Mouse (Mus musculus): Measurements from ENCODE around the gene Ly86. TPM values are rescaled to one million over a fixed set of nuclear protein-coding genes. Genes with fewer than 3 reads are reported as not detected.

Gene Ly86
- polyA plus RNA-seq, 1 experiment from 2014 or later: 5.3 TPM

DNA sequence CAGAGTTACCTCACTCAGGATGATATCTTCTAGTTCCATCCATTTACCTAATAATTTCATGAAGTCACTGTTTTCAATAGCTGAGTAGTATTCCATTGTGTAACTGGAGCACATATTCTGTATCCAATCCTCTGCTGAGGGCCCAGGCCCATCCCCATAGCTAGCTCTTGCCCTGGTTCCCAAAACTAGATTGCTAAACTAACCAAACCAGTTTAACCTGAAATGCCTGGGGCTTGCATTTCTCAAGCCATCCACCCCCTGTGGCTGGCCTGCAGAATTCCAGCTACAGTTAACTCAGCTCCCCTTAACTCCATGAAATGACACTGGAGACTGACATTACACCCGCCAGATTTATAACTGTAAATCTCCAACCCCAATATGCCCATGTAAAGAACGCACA lies 13.1 kb downstream of the Ly86 start:
- Histone ChIP-seq H3K9me3 (ENCODE audit: control insufficient read depth, low read length) (no peaks in the 10 kb centered on the region), H3K27me3 (ENCODE audit: control insufficient read depth, insufficient read depth, low read length) (no peaks in the 10 kb centered on the region), H3K9ac (ENCODE audit: low read length) (no peak overlapping the region), H3K4me2 (ENCODE audit: low read depth) (no peak overlapping the region), H3K27ac (ENCODE audit: low read depth, low read length) (no peak overlapping the region), H3K36me3 (ENCODE audit: control insufficient read depth, insufficient read depth, low read length) (no peaks in the 10 kb centered on the region), H3K4me1 (ENCODE audit: control insufficient read depth, insufficient read depth, low read length) (no peaks in the 10 kb centered on the region), H3K4me3 (ENCODE audit: low read depth, low read length) (no peak overlapping the region)
- DNase-seq (ENCODE audit: low spot score): no peak
- WGBS: 86% methylated on average over 2 of the region's 2 CpGs
- no peak for ATAC-seq (ENCODE audit: insufficient read depth, low FRiP score, low TSS enrichment)

- no peaks in the 10 kb centered on the region for H3K27me3 ChIP-seq (ENCODE audit: control insufficient read depth, insufficient read depth, low read length)
- H3K36me3 ChIP-seq (ENCODE audit: control insufficient read depth, insufficient read depth, low read length): no peaks in the 10 kb centered on the region
- no peak overlapping the region for H3K4me2 ChIP-seq (ENCODE audit: low read depth)
- H3K4me1 ChIP-seq (ENCODE audit: control insufficient read depth, insufficient read depth, low read length): no peaks in the 10 kb centered on the region
- no peak overlapping the region for H3K27ac ChIP-seq (ENCODE audit: low read depth, low read length)
- no peak overlapping the region for H3K4me3 ChIP-seq (ENCODE audit: low read depth, low read length)
- no peaks in the 10 kb centered on the region for H3K9me3 ChIP-seq (ENCODE audit: control insufficient read depth, low read length)
- H3K9ac ChIP-seq (ENCODE audit: low read length): no peak overlapping the region
- 70% methylated on average over 1 of the region's 1 CpGs for WGBS
- ATAC-seq (ENCODE audit: insufficient read depth, low FRiP score, low TSS enrichment) (no peak), DNase-seq (ENCODE audit: low spot score) (no peak)
Measured at GRCm38 (mm10) chr13:37361249-37361648, 16.2 kb downstream of the Ly86 start.

DNA sequence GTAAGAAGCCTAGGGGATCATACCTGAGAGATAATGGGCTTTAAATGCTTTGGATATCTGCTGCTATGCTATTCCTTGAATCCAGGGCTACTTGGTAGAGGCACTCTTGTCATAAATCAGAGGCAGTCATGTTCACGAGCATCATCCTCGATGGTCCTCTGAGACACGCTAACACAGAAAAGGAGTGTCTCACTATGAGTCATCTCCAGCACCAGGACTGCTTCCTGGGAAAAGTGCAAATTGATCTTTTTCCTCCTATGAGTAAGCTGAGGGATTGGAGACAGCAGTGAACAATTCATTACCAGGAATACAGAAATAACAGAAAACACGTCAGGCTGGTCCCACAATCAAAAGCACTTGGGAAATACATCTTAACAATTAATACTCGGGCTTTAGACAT lies 19.3 kb downstream of the Ly86 start:
- Histone ChIP-seq H3K4me3 (ENCODE audit: low read depth, low read length) (no peak overlapping the region), H3K36me3 (ENCODE audit: control insufficient read depth, insufficient read depth, low read length) (no peaks in the 10 kb centered on the region), H3K9ac (ENCODE audit: low read length) (no peak overlapping the region), H3K9me3 (ENCODE audit: control insufficient read depth, low read length) (no peaks in the 10 kb centered on the region), H3K27ac (ENCODE audit: low read depth, low read length) (no peak overlapping the region), H3K4me1 (ENCODE audit: control insufficient read depth, insufficient read depth, low read length) (no peaks in the 10 kb centered on the region), H3K27me3 (ENCODE audit: control insufficient read depth, insufficient read depth, low read length) (no peaks in the 10 kb centered on the region), H3K4me2 (ENCODE audit: low read depth) (no peak overlapping the region)
- WGBS: 86% methylated on average over 5 of the region's 5 CpGs
- DNase-seq (ENCODE audit: low spot score): no peak
- no peak for ATAC-seq (ENCODE audit: insufficient read depth, low FRiP score, low TSS enrichment)

- Histone ChIP-seq H3K9me3 (ENCODE audit: control insufficient read depth, low read length) (no peaks in the 10 kb centered on the region), H3K4me2 (ENCODE audit: low read depth) (no peak overlapping the region), H3K4me1 (ENCODE audit: control insufficient read depth, insufficient read depth, low read length) (no peaks in the 10 kb centered on the region), H3K36me3 (ENCODE audit: control insufficient read depth, insufficient read depth, low read length) (no peaks in the 10 kb centered on the region), H3K4me3 (ENCODE audit: low read depth, low read length) (no peak overlapping the region), H3K27me3 (ENCODE audit: control insufficient read depth, insufficient read depth, low read length) (no peaks in the 10 kb centered on the region), H3K9ac (ENCODE audit: low read length) (no peak overlapping the region), H3K27ac (ENCODE audit: low read depth, low read length) (no peak overlapping the region)
- 77% methylated on average over 5 of the region's 5 CpGs for WGBS
- ATAC-seq (ENCODE audit: insufficient read depth, low FRiP score, low TSS enrichment) (no peak), DNase-seq (ENCODE audit: low spot score) (no peak)
Measured at GRCm38 (mm10) chr13:37376411-37376810, 31.4 kb downstream of the Ly86 start.

- H3K27me3 ChIP-seq (ENCODE audit: control insufficient read depth, insufficient read depth, low read length): no peaks in the 10 kb centered on the region
- H3K9ac ChIP-seq (ENCODE audit: low read length): no peak overlapping the region
- H3K36me3 ChIP-seq (ENCODE audit: control insufficient read depth, insufficient read depth, low read length): no peaks in the 10 kb centered on the region
- no peak for DNase-seq (ENCODE audit: low spot score)
- H3K27ac ChIP-seq (ENCODE audit: low read depth, low read length): no peak overlapping the region
- no peak overlapping the region for H3K4me2 ChIP-seq (ENCODE audit: low read depth)
- no peaks in the 10 kb centered on the region for H3K4me1 ChIP-seq (ENCODE audit: control insufficient read depth, insufficient read depth, low read length)
- WGBS: 73% methylated on average over 9 of the region's 9 CpGs
- ATAC-seq (ENCODE audit: insufficient read depth, low FRiP score, low TSS enrichment): no peak
- no peak overlapping the region for H3K4me3 ChIP-seq (ENCODE audit: low read depth, low read length)
- H3K9me3 ChIP-seq (ENCODE audit: control insufficient read depth, low read length): no peaks in the 10 kb centered on the region
Measured at GRCm38 (mm10) chr13:37388222-37389202, 43.5 kb downstream of the Ly86 start.

DNA sequence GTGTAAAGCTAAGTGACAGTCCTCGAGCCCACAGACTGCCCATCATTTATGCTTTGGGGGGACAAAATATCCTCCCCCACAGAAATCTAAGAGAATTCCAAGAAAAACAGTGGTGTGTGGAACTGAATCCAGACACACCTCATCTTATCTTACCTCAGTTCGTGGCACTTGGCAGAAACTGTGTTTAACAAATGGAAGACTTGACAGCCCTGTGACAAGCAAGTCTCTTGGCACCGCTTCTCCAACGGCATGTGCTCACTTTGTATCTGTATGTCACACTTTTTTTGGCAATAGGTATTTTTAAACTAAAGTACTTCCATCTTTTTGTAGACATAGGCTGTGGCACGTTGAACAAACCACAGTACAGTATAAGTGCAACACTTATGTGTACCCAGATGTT lies 44.3 kb downstream of the Ly86 start:
- no peaks in the 10 kb centered on the region for H3K4me1 ChIP-seq (ENCODE audit: control insufficient read depth, insufficient read depth, low read length)
- H3K4me3 ChIP-seq (ENCODE audit: low read depth, low read length): no peak overlapping the region
- no peak overlapping the region for H3K4me2 ChIP-seq (ENCODE audit: low read depth)
- ATAC-seq (ENCODE audit: insufficient read depth, low FRiP score, low TSS enrichment) (no peak), DNase-seq (ENCODE audit: low spot score) (no peak)
- H3K9ac ChIP-seq (ENCODE audit: low read length): no peak overlapping the region
- WGBS: 81% methylated on average over 5 of the region's 5 CpGs
- H3K36me3 ChIP-seq (ENCODE audit: control insufficient read depth, insufficient read depth, low read length): no peaks in the 10 kb centered on the region
- no peak overlapping the region for H3K27ac ChIP-seq (ENCODE audit: low read depth, low read length)
- H3K27me3 ChIP-seq (ENCODE audit: control insufficient read depth, insufficient read depth, low read length): no peaks in the 10 kb centered on the region
- no peaks in the 10 kb centered on the region for H3K9me3 ChIP-seq (ENCODE audit: control insufficient read depth, low read length)

- Histone ChIP-seq H3K9ac (ENCODE audit: low read length) (no peak overlapping the region), H3K9me3 (ENCODE audit: control insufficient read depth, low read length) (no peaks in the 10 kb centered on the region), H3K36me3 (ENCODE audit: control insufficient read depth, insufficient read depth, low read length) (no peaks in the 10 kb centered on the region), H3K27ac (ENCODE audit: low read depth, low read length) (no peak overlapping the region), H3K27me3 (ENCODE audit: control insufficient read depth, insufficient read depth, low read length) (no peaks in the 10 kb centered on the region), H3K4me3 (ENCODE audit: low read depth, low read length) (no peak overlapping the region), H3K4me1 (ENCODE audit: control insufficient read depth, insufficient read depth, low read length) (no peaks in the 10 kb centered on the region), H3K4me2 (ENCODE audit: low read depth) (no peak overlapping the region)
- no peak for DNase-seq (ENCODE audit: low spot score)
- 90% methylated on average over 4 of the region's 4 CpGs for WGBS
- ATAC-seq (ENCODE audit: insufficient read depth, low FRiP score, low TSS enrichment): no peak
Measured at GRCm38 (mm10) chr13:37398791-37399190, 53.8 kb downstream of the Ly86 start.

DNA sequence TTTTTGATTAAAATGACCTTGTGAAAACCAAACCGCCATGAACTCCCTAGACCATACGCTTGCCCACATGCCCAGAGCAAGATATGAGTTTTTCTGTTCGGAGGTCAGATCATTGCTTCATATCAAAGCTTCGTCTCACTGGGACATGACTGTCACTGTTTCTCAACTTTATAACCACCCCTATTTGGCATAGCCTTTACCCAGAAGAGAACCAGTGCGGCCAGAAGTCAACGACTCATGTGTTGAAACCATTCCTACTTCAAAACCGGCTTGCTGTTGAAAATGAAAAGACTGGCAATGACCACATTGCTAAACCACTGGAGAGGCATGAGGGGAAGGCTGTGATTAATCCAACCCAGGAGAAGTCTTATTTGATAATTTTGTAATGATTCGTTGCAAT lies 54.3 kb downstream of the Ly86 start:
- Histone ChIP-seq H3K27ac (ENCODE audit: low read depth, low read length) (no peak overlapping the region), H3K27me3 (ENCODE audit: control insufficient read depth, insufficient read depth, low read length) (no peaks in the 10 kb centered on the region), H3K4me2 (ENCODE audit: low read depth) (no peak overlapping the region), H3K36me3 (ENCODE audit: control insufficient read depth, insufficient read depth, low read length) (no peaks in the 10 kb centered on the region), H3K4me1 (ENCODE audit: control insufficient read depth, insufficient read depth, low read length) (no peaks in the 10 kb centered on the region), H3K9ac (ENCODE audit: low read length) (no peak overlapping the region), H3K9me3 (ENCODE audit: control insufficient read depth, low read length) (no peaks in the 10 kb centered on the region), H3K4me3 (ENCODE audit: low read depth, low read length) (no peak overlapping the region)
- 92% methylated on average over 8 of the region's 8 CpGs for WGBS
- no peak for ATAC-seq (ENCODE audit: insufficient read depth, low FRiP score, low TSS enrichment)
- DNase-seq (ENCODE audit: low spot score): no peak

- ATAC-seq (ENCODE audit: insufficient read depth, low FRiP score, low TSS enrichment): no peak
- DNase-seq (ENCODE audit: low spot score): no peak
- H3K4me3 ChIP-seq (ENCODE audit: low read depth, low read length): no peak overlapping the region
- no peaks in the 10 kb centered on the region for H3K9me3 ChIP-seq (ENCODE audit: control insufficient read depth, low read length)
- no peak overlapping the region for H3K9ac ChIP-seq (ENCODE audit: low read length)
- no peaks in the 10 kb centered on the region for H3K4me1 ChIP-seq (ENCODE audit: control insufficient read depth, insufficient read depth, low read length)
- H3K27me3 ChIP-seq (ENCODE audit: control insufficient read depth, insufficient read depth, low read length): no peaks in the 10 kb centered on the region
- no peak overlapping the region for H3K4me2 ChIP-seq (ENCODE audit: low read depth)
- WGBS: 58% methylated on average over 3 of the region's 3 CpGs
- no peaks in the 10 kb centered on the region for H3K36me3 ChIP-seq (ENCODE audit: control insufficient read depth, insufficient read depth, low read length)
- no peak overlapping the region for H3K27ac ChIP-seq (ENCODE audit: low read depth, low read length)
Measured at GRCm38 (mm10) chr13:37402421-37402820, 57.4 kb downstream of the Ly86 start.
